18 mouse cellular contexts compared by ENCODE assay signal in the genomic region with DNA sequence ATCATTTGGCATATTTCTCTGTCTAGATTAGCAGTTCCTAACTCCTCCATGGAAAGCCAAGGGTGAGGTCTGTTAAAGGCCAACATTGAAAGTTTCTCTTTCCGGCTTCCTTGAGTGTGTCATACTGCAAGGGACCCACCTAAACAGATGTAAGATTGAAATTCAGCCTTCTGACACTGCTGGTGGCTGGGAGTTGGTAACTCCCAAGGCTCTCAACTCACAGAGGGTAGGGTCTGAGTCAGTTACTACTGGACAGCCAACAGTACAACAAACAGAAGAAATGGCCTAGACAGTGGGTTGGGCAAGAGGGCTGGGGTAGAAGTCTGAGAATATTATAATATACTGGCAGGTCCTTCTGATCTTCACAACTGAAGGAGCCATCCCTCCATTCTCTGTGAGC.
DNase-seq lines count a peak whose midpoint lies in the region; ATAC-seq and TF ChIP-seq lines count a peak whose summit lies in the region.
"Had no signal": no experiment of that assay in that cellular context is flagged by ENCODE, and none has a peak within 500 bp of the region (broad histone marks: within the 10 kb centered on the region; RNA-seq: fewer than 3 reads in every experiment).

No protein-coding gene starts in this region.

- ATAC-seq in lung, postnatal 0 days, result peak; percentile 47; the same call in 1 of the 2 replicates
- ATAC-seq in hindbrain, embryonic 14.5 days (ENCODE audit: low FRiP score), result no peak
- ATAC-seq: liver, embryonic 12.5 days; midbrain, embryonic 13.5 days had no signal

- TF ChIP-seq EP300 in lung, postnatal 0 days (IDR thresholded peaks at IDR 0.05), result no peak

- no peak overlapping the region for H3K4me3 ChIP-seq in lung, postnatal 0 days (ENCODE audit: low read depth, low read length)
- H3K4me3 ChIP-seq in hindbrain, embryonic 14.5 days (replicated peaks; ENCODE audit: low read length), result no peak overlapping the region
- H3K4me3 ChIP-seq: hindbrain, embryonic 15.5 days; limb, embryonic 13.5 days; liver, embryonic 12.5 days; megakaryocyte, embryonic 14.5 days; midbrain, embryonic 13.5 days; neural tube, embryonic 12.5 days had no signal

- no peaks in the 10 kb centered on the region for H3K36me3 ChIP-seq in lung, postnatal 0 days (ENCODE audit: insufficient read depth, low read length)
- no peaks in the 10 kb centered on the region for H3K36me3 ChIP-seq in hindbrain, embryonic 14.5 days (replicated peaks; ENCODE audit: control insufficient read depth, insufficient read depth)
- H3K36me3 ChIP-seq: hindbrain, embryonic 15.5 days; limb, embryonic 13.5 days; liver, embryonic 12.5 days; midbrain, embryonic 13.5 days; neural tube, embryonic 12.5 days had no signal

- no peaks in the 10 kb centered on the region for H3K9me3 ChIP-seq in lung, postnatal 0 days (ENCODE audit: low read length)
- H3K9me3 ChIP-seq in hindbrain, embryonic 14.5 days (ENCODE audit: control insufficient read depth, low read length), result no peaks in the 10 kb centered on the region
- H3K9me3 ChIP-seq: hindbrain, embryonic 15.5 days; limb, embryonic 13.5 days; liver, embryonic 12.5 days; midbrain, embryonic 13.5 days; neural tube, embryonic 12.5 days had no signal

- no peak overlapping the region for H3K27ac ChIP-seq in lung, postnatal 0 days (ENCODE audit: low read length)
- no peak overlapping the region for H3K27ac ChIP-seq in hindbrain, embryonic 14.5 days
- H3K27ac ChIP-seq: hindbrain, embryonic 15.5 days; limb, embryonic 13.5 days; liver, embryonic 12.5 days; midbrain, embryonic 13.5 days; neural tube, embryonic 12.5 days had no signal

- H3K27me3 ChIP-seq in lung, postnatal 0 days (replicated peaks; ENCODE audit: insufficient read depth, low read length), result no peaks in the 10 kb centered on the region
- H3K27me3 ChIP-seq in hindbrain, embryonic 14.5 days (ENCODE audit: control insufficient read depth, insufficient read depth, low read length), result no peaks in the 10 kb centered on the region
- H3K27me3 ChIP-seq: hindbrain, embryonic 15.5 days; limb, embryonic 13.5 days; liver, embryonic 12.5 days; megakaryocyte, embryonic 14.5 days; midbrain, embryonic 13.5 days; neural tube, embryonic 12.5 days had no signal

- peak; percentile 96 for DNase-seq in heart, adult 11 months
- DNase-seq in heart, postnatal 36 days, result no peak
- no peak for DNase-seq in lung, postnatal 0 days (ENCODE audit: low spot score)
- DNase-seq in lung, postnatal 4 days, result no peak
- DNase-seq in heart, postnatal 25 days (ENCODE audit: low spot score), result peak; percentile 6
- no peak for DNase-seq in hindbrain, embryonic 14.5 days (ENCODE audit: low spot score)
- DNase-seq in thymus, adult 18-20 months, result no peak
- DNase-seq: kidney, adult 9 months; kidney, postnatal 14 days; spleen, adult 18-20 months; thymus, postnatal 4 days had no signal

- H3K9ac ChIP-seq in lung, postnatal 0 days (replicated peaks; ENCODE audit: low read depth), result no peak overlapping the region
- H3K9ac ChIP-seq in hindbrain, embryonic 14.5 days, result no peak overlapping the region
- H3K9ac ChIP-seq: forebrain, postnatal 0 days; hindbrain, embryonic 15.5 days; limb, embryonic 13.5 days; liver, embryonic 12.5 days; midbrain, embryonic 13.5 days; neural tube, embryonic 12.5 days had no signal

- no peak overlapping the region for H3K4me2 ChIP-seq in lung, postnatal 0 days (replicated peaks; ENCODE audit: low read depth, low read length)
- H3K4me2 ChIP-seq in hindbrain, embryonic 14.5 days (replicated peaks), result no peak overlapping the region
- H3K4me2 ChIP-seq: hindbrain, embryonic 15.5 days; limb, embryonic 13.5 days; liver, embryonic 12.5 days; midbrain, embryonic 13.5 days; neural tube, embryonic 12.5 days had no signal

- H3K4me1 ChIP-seq in lung, postnatal 0 days (ENCODE audit: insufficient read depth, low read depth, low read length), result no peaks in the 10 kb centered on the region
- no peaks in the 10 kb centered on the region for H3K4me1 ChIP-seq in hindbrain, embryonic 14.5 days (replicated peaks; ENCODE audit: control insufficient read depth, insufficient read depth, low read length)
- H3K4me1 ChIP-seq: hindbrain, embryonic 15.5 days; liver, embryonic 12.5 days; megakaryocyte, embryonic 14.5 days; midbrain, embryonic 13.5 days; neural tube, embryonic 12.5 days had no signal

- TF ChIP-seq CTCF in lung, postnatal 0 days (IDR thresholded peaks at IDR 0.05), result no peak

- 89% methylated on average over 1 of the region's 1 CpGs for WGBS in lung, postnatal 0 days
- 95% methylated on average over 1 of the region's 1 CpGs for WGBS in hindbrain, embryonic 14.5 days

- intact Hi-C loops in heart, postnatal 36 days (cut with DNase I), result no loop called here
- intact Hi-C loops in heart, postnatal 25 days (cut with DNase I), result no loop called here

Comparison
In these comparisons a context has a peak if more than half of its experiments do, and no peak if none do; other contexts are left out.
1. DNase-seq: peak in heart, adult 11 months (single experiment) and heart, postnatal 25 days (single experiment); none in heart, postnatal 36 days (0 of 2), lung, postnatal 0 days (single experiment), lung, postnatal 4 days (0 of 2), hindbrain, embryonic 14.5 days (single experiment) and thymus, adult 18-20 months (0 of 2).